Mouse (Mus musculus) CH12.LX (cell line): ENCODE results near the gene Npy5r. TPM values are rescaled to one million over a fixed set of nuclear protein-coding genes. Genes with fewer than 3 reads are reported as not detected.

Experiments
- polyA plus RNA-seq: library from polyadenylated mRNA; unstranded; fragments of >175 nt; gene quantifications from 2 replicates; pipeline ENCODE4 v1.2.1, GENCODE M21; 2012; ENCODE audit warnings: low read depth; ENCODE audit not compliant: insufficient read length
- total RNA-seq, 2 experiments: library from RNA; depleted of rRNA; stranded (reverse); fragments of 300-350 nt in 1 of 2; fragments of >200 nt in 1 of 2; gene quantifications; 2 replicates each; pipeline ENCODE4 v1.2.3; 2012 to 2014

Gene Npy5r
- total and polyA plus RNA-seq, 3 experiments: not detected

Other genes with a start within 250 kb of the Npy5r start
- gene Tma16, start 201.6 kb downstream of the Npy5r start, total RNA-seq (2012; rRNA removed): 13.7 and 19.9 TPM in 2 replicates
- gene Tma16, start 201.6 kb downstream of the Npy5r start, total RNA-seq (2014; rRNA removed): 36.0 and 43.5 TPM in 2 replicates
- gene Tma16, start 201.6 kb downstream of the Npy5r start, polyA plus RNA-seq: 36.5 TPM in 2 replicates
- not detected in 2 replicates for gene Tktl2, start 176.4 kb downstream of the Npy5r start, total RNA-seq (2012; rRNA removed)
- not detected in 2 replicates for gene Tktl2, start 176.4 kb downstream of the Npy5r start, total RNA-seq (2014; rRNA removed)
- not detected in 2 replicates for gene Tktl2, start 176.4 kb downstream of the Npy5r start, polyA plus RNA-seq
- not detected in 2 replicates for gene Npy1r, start 9.1 kb upstream of the Npy5r start, total RNA-seq (2012; rRNA removed)
- gene Npy1r, start 9.1 kb upstream of the Npy5r start, total RNA-seq (2014; rRNA removed): not detected in 2 replicates
- not detected in 2 replicates for gene Npy1r, start 9.1 kb upstream of the Npy5r start, polyA plus RNA-seq
- gene Naf1, start 172.1 kb upstream of the Npy5r start, total RNA-seq (2012; rRNA removed): 7.3 and 9.0 TPM in 2 replicates
- 14.2 and 14.6 TPM in 2 replicates for gene Naf1, start 172.1 kb upstream of the Npy5r start, total RNA-seq (2014; rRNA removed)
- gene Naf1, start 172.1 kb upstream of the Npy5r start, polyA plus RNA-seq: 25.4 and 30.6 TPM in 2 replicates